Mouse (Mus musculus) kidney, postnatal 0 days (tissue): ENCODE measurements around the gene Smim24. TPM values are rescaled to one million over a fixed set of nuclear protein-coding genes. Genes with fewer than 3 reads are reported as not detected.

Source experiments
- ATAC-seq: fragments of 200-750 bp; cut with Nextera tagmentation; replicated peaks from 2 replicates; pipeline ENCODE4 v1.8.0; 2017; ENCODE audit warnings: low read depth, moderate number of reproducible peaks, moderate TSS enrichment, moderate library complexity; ENCODE audit not compliant: low FRiP score
- DNase-seq: peaks from one replicate; pipeline ENCODE4 v3.0.0-alpha.2; 2016; ENCODE audit warnings: low spot score
- H3K27ac ChIP-seq: fragments of 300-500 bp; sonication (generic); 2 replicates; pipeline ENCODE4 v1.5.1; 2014; ENCODE audit warnings: mild to moderate bottlenecking
- H3K27me3 ChIP-seq: fragments of 300-500 bp; sonication (generic); 2 replicates; pipeline ENCODE4 v1.6.1; 2014; ENCODE audit warnings: low read length, mixed read lengths; ENCODE audit not compliant: insufficient read depth
- H3K36me3 ChIP-seq: fragments of 300-500 bp; sonication (generic); 2 replicates; pipeline ENCODE4 v1.6.1; 2014; ENCODE audit warnings: low read length, mixed read lengths; ENCODE audit not compliant: insufficient read depth
- H3K4me1 ChIP-seq: fragments of 300-500 bp; sonication (generic); replicated peaks from 2 replicates; pipeline ENCODE4 v1.6.1; 2014; ENCODE audit warnings: antibody characterized with exemption, low read length, mixed read lengths; ENCODE audit not compliant: insufficient read depth
- H3K4me2 ChIP-seq: fragments of 300-500 bp; sonication (generic); 2 replicates; pipeline ENCODE4 v1.6.1; 2014; ENCODE audit warnings: mild to moderate bottlenecking, low read length, moderate library complexity, mixed read lengths
- H3K4me3 ChIP-seq: fragments of 300-500 bp; sonication (generic); replicated peaks from 2 replicates; pipeline ENCODE4 v1.5.1; 2014; ENCODE audit warnings: low read depth, low read length
- H3K9ac ChIP-seq: fragments of 300-500 bp; sonication (generic); 2 replicates; pipeline ENCODE4 v1.6.1; 2014; ENCODE audit warnings: low read depth, low read length
- H3K9me3 ChIP-seq: fragments of 300-500 bp; sonication (generic); replicated peaks from 2 replicates; pipeline ENCODE4 v1.6.1; 2016; ENCODE audit warnings: low read length, inconsistent platforms, mixed read lengths
- CTCF ChIP-seq: IDR thresholded peaks from 2 replicates; pipeline ENCODE4 v1.5.1; 2016; ENCODE audit warnings: antibody characterized with exemption, low read depth, mild to moderate bottlenecking, moderate library complexity
- WGBS: fragments of 180-500 bp; shearing (Covaris S2); extraction: QIAGEN DNeasy Blood & Tissue Kit; methylation state at CpG from one replicate; pipeline ENCODE4 v1.1.7; 2014; 5-methylcytosine and 5-hydroxymethylcytosine counted together
- microRNA-seq: library from miRNA; unstranded; fragments of <30 nt; microRNA quantifications from one replicate; pipeline ENCODE4, GENCODE M21; 2016
- polyA plus RNA-seq: library from polyadenylated mRNA; unstranded; fragments of >200 nt; fragmentation: Nextera tagmentation; extraction: Ambion mirVana; gene quantifications from 2 replicates; pipeline ENCODE4 v1.2.1, GENCODE M21; 2015

Smim24 gene
- polyA plus RNA-seq, 1 experiment from 2014 or later = 62.4 TPM

DNA sequence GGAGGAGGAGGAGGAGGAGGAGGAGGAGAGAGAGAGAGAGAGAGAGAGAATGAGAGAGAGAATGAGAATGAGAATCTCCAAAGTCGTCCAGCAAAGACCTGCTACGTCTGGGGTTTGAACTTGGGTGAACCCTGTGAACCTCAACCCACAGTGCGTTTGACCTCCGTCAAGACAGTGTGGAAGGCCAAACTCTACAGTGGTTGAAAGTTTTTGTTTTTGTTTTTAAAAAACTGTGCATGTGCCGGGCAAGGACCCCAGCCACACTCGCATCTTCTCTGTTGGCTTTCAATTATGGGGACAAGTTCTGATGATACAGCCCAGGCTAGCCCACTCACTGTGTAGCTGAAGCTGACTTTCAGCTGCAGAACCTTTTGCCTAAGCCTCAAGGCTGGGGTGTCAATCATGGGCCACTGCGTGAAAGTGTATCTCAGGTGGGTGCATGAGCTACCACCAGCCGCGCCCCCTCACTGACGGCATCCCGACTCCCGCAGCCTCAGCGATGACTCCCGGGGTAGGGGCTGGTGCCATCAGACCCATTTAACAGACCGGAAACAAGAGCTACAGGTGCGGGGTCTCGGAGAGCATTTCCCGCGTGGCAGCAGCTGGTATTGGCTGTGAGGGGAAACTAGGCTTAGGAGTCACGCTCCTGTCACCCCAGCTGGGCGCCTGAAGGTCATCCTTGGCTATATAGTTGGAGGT lies 39.5 kb downstream of the Smim24 start:
- Histone ChIP-seq H3K27me3 (no peaks in the 10 kb centered on the region), H3K4me1 (peaks cover 16% of the 10 kb centered on the region; the same call in 1 of the 2 replicates), H3K9me3 (no peaks in the 10 kb centered on the region), H3K36me3 (no peaks in the 10 kb centered on the region), H3K27ac (peak overlapping the region; percentile 32; the same call in 1 of the 2 replicates), H3K4me2 (peak overlapping the region; percentile 45), H3K9ac (no peak overlapping the region), H3K4me3 (no peak overlapping the region)
- no peak for DNase-seq
- TF ChIP-seq CTCF = no peak
- ATAC-seq = no peak
- WGBS = 56% methylated on average over 21 of the region's 21 CpGs

DNA sequence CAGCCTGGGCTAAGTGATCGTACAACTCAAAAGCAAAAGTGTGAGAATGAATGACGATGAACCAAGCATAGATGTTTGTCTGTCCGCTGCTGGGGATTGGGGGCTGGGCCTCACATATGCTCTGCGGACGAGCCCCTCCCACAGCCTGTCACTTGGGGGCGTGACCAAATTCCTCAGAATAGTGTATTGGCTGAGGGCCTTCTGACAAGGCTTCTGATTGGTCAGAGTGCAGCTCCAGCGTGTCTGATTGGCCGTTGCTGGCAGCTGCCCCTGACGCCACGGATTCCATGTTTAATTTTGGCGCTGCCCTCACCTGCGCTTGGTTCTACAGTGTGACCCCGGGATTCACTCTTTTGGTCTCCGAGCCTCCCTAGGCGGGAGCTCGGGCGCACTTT lies 40.0 kb downstream of the Smim24 start:
- H3K9me3 ChIP-seq = no peaks in the 10 kb centered on the region
- no peak overlapping the region for H3K4me3 ChIP-seq
- H3K4me1 ChIP-seq = peaks cover 16% of the 10 kb centered on the region; the same call in 1 of the 2 replicates
- no peak for TF ChIP-seq CTCF
- H3K4me2 ChIP-seq = peak overlapping the region; percentile 52
- no peak overlapping the region for H3K9ac ChIP-seq
- no peaks in the 10 kb centered on the region for H3K36me3 ChIP-seq
- WGBS = 2% methylated on average over 17 of the region's 17 CpGs
- peak; percentile 98 for DNase-seq
- ATAC-seq = peak; percentile 84
- peak overlapping the region; percentile 32; the same call in 1 of the 2 replicates for H3K27ac ChIP-seq
- no peaks in the 10 kb centered on the region for H3K27me3 ChIP-seq

DNA sequence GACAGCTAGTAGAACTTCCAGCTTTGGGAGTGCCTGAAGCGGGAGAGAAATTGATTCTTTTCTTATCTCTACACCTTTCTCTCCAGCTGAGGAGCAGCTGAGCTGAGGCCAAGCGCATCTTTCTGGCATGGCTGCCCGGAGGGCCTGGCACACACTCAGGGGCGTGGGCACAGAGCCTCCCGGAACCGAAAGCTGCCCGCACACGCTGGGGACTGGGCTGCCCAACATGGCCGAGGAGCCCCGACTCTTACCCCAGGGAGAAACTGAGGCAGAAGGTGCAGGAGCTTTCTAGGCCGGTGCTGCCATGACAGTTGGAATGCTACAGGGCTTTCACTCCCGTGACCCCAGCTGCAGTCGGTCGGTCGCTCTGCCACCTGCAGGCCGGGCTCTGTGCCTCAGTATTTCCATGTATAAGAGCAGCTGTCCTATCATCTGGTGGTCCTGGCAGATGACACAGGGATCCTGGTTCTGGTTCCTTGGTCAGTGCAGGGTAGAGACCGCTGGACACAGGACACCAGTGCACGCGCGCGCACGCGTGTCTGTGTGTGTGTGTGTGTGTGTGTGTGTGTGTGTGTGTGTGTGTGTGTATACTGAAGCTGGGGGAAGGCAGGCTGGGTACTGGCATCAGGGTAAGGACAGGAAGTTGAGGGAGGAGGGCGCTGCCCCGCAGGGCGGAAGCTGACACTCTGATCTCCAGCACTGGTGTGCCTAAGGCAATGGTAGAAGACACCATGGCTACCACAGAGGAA lies 40.9 kb downstream of the Smim24 start:
- WGBS = 75% methylated on average over 26 of the region's 26 CpGs
- Histone ChIP-seq H3K27me3 (no peaks in the 10 kb centered on the region), H3K9ac (no peak overlapping the region), H3K9me3 (no peaks in the 10 kb centered on the region), H3K4me3 (no peak overlapping the region), H3K4me2 (no peak overlapping the region), H3K4me1 (peaks cover 16% of the 10 kb centered on the region; the same call in 1 of the 2 replicates), H3K36me3 (no peaks in the 10 kb centered on the region), H3K27ac (no peak overlapping the region)
- DNase-seq (no peak), ATAC-seq (no peak)
- TF ChIP-seq CTCF = peak; percentile 53

DNA sequence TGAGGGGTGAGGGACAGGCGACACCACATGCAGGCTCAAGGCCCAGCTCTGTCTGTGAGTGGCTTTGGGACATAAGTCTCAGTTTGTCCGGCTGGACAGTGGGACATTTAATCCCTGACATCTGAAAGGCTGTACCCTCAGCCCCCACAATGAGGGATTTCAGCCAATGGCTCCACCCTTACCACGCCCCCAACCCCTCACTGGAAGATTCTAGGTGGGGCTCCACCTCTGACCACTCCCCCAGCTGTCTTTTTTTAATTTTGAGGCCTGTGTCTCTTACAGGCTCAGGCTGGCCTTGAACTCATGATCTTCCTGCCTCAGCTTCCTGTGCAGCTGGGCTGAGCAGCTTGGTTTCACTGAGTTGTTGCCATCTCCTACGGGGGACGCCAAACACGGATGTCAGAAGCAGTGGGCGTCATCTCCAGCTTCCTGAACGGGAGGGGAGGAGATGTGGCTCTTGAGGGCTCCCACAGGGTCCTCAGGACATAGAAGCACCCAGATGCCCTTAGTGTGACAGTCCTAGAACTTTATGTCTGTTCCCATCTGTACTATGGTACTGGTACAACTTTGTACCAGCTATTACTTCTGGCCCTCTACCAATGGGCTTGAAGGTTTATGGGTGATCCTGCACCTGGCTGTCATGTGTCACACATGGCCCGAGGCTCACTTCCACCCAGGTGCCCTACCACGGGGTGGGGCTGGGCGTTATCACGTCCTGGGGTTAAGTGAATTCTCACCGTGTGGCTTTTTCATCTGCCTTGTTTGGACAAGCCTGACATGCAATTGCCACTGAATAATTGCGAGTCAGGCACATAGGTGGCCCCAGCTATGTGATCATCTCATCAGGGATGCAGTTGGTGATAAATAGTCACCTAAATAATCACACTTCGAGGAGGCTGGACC lies 41.8 kb downstream of the Smim24 start:
- Histone ChIP-seq H3K4me3 (no peak overlapping the region), H3K4me1 (peaks cover 16% of the 10 kb centered on the region; the same call in 1 of the 2 replicates), H3K27ac (no peak overlapping the region), H3K27me3 (no peaks in the 10 kb centered on the region), H3K4me2 (no peak overlapping the region), H3K36me3 (no peaks in the 10 kb centered on the region), H3K9ac (no peak overlapping the region), H3K9me3 (no peaks in the 10 kb centered on the region)
- no peak for DNase-seq
- ATAC-seq = no peak
- 58% methylated on average over 15 of the region's 15 CpGs for WGBS
- TF ChIP-seq CTCF = no peak

DNA sequence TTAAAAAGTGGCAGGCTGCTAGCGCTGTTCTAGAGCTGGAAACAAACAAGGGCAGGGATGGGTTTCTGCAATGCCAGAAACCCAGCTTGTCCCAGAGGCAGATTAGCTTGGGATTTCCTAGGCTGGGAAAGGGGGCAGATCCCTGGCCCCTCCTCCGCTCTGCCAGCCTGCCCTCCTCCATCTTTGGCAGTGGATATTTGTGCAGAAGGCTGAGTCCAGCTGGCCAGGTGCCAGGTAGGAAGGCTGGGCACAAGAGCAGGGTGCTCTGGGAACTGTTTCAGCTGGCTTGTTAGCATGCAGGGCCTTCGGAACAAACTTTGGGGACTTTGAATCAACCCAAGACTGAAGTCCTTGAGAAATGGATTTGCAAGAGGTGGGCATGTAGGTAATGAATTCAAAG lies 42.6 kb downstream of the Smim24 start:
- 76% methylated on average over 3 of the region's 3 CpGs for WGBS
- Histone ChIP-seq H3K4me2 (no peak overlapping the region), H3K9ac (0 out of 2 replicates have a peak overlapping the region, but pooled peaks have one; percentile 18), H3K9me3 (no peaks in the 10 kb centered on the region), H3K36me3 (no peaks in the 10 kb centered on the region), H3K27me3 (no peaks in the 10 kb centered on the region), H3K4me3 (no peak overlapping the region), H3K27ac (no peak overlapping the region), H3K4me1 (peaks cover 16% of the 10 kb centered on the region; the same call in 1 of the 2 replicates)
- DNase-seq = no peak
- no peak for ATAC-seq
- no peak for TF ChIP-seq CTCF

DNA sequence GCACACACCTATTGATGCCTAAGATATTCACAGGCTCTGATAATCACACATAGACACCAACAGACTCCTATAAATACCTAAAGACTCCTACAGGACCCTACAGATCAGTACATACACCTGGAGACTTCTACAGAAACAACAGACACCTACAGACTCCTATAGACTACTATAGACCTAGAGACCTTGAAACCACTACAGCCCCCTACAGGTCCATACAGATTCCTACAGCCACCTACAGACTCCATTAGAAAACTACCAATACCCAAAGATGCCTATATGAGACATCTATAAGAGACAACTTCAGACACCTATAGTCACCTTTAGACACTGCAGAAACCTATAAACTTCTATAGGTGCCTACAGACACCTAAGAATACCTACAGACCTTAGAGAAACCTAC lies 48.2 kb downstream of the Smim24 start:
- H3K4me1 ChIP-seq = no peaks in the 10 kb centered on the region
- ATAC-seq (no peak), DNase-seq (peak; percentile 49)
- no peaks in the 10 kb centered on the region for H3K36me3 ChIP-seq
- H3K27me3 ChIP-seq = no peaks in the 10 kb centered on the region
- H3K4me3 ChIP-seq = no peak overlapping the region
- TF ChIP-seq CTCF = peak; percentile 58
- H3K9me3 ChIP-seq = no peaks in the 10 kb centered on the region
- no peak overlapping the region for H3K27ac ChIP-seq
- no peak overlapping the region for H3K4me2 ChIP-seq
- H3K9ac ChIP-seq = no peak overlapping the region

Small RNA genes lying within 50 kb of the gene (microRNA-seq; reads per million reads assigned to microRNA genes)
- gene Mir1191b (2.0 reads per million, percentile 1 among the genes with 10 or more reads in this experiment), gene Mir6913 (not detected)

Other genes starting within 250 kb of the Smim24 start
- 28.4 and 32.0 TPM in 2 replicates for gene Pias4, start 225.1 kb upstream of the Smim24 start, polyA plus RNA-seq
- 560 and 590 TPM in 2 replicates for gene Eef2, start 216.4 kb upstream of the Smim24 start, polyA plus RNA-seq
- gene Dapk3, start 210.0 kb upstream of the Smim24 start, polyA plus RNA-seq = 42.8 and 43.3 TPM in 2 replicates
- gene 4930442H23Rik, start 209.2 kb upstream of the Smim24 start, polyA plus RNA-seq = not detected in 2 replicates
- not detected in 2 replicates for gene Nmrk2, start 191.0 kb upstream of the Smim24 start, polyA plus RNA-seq
- gene Atcay, start 162.2 kb upstream of the Smim24 start, polyA plus RNA-seq = 0.32 TPM in 1 of 2 replicates, not detected in the other
- 3.1 and 4.6 TPM in 2 replicates for gene Zfr2, start 159.9 kb upstream of the Smim24 start, polyA plus RNA-seq
- gene Matk, start 140.1 kb upstream of the Smim24 start, polyA plus RNA-seq = 3.9 and 5.5 TPM in 2 replicates
- gene Mrpl54, start 126.1 kb upstream of the Smim24 start, polyA plus RNA-seq = 259 and 283 TPM in 2 replicates
- gene Apba3, start 126.1 kb upstream of the Smim24 start, polyA plus RNA-seq = 55.7 and 60.5 TPM in 2 replicates
- 19.0 and 19.1 TPM in 2 replicates for gene Tjp3, start 101.5 kb upstream of the Smim24 start, polyA plus RNA-seq
- gene Pip5k1c, start 100.1 kb upstream of the Smim24 start, polyA plus RNA-seq = 37.8 and 39.3 TPM in 2 replicates
- gene Cactin, start 71.9 kb upstream of the Smim24 start, polyA plus RNA-seq = 24.5 and 26.4 TPM in 2 replicates
- 16.1 and 17.5 TPM in 2 replicates for gene Tbxa2r, start 64.3 kb upstream of the Smim24 start, polyA plus RNA-seq
- 0.07 and 0.13 TPM in 2 replicates for gene Gipc3, start 49.8 kb upstream of the Smim24 start, polyA plus RNA-seq
- gene Hmg20b, start 42.6 kb upstream of the Smim24 start, polyA plus RNA-seq = 92.4 and 99.0 TPM in 2 replicates
- 11.3 and 11.6 TPM in 2 replicates for gene Mfsd12, start 35.6 kb upstream of the Smim24 start, polyA plus RNA-seq
- gene 4930404N11Rik, start 27.2 kb upstream of the Smim24 start, polyA plus RNA-seq = 0.45 and 0.59 TPM in 2 replicates
- gene Fzr1, start 14.5 kb upstream of the Smim24 start, polyA plus RNA-seq = 67.5 and 70.6 TPM in 2 replicates
- gene Dohh, start 8.6 kb upstream of the Smim24 start, polyA plus RNA-seq = 74.3 and 80.6 TPM in 2 replicates
- gene Gm48551, start 8.6 kb upstream of the Smim24 start, polyA plus RNA-seq = 1.9 and 2.1 TPM in 2 replicates
- gene Gm48552, start 4.0 kb upstream of the Smim24 start, polyA plus RNA-seq = 0.82 and 1.9 TPM in 2 replicates
- gene Nfic, start 62.6 kb downstream of the Smim24 start, polyA plus RNA-seq = 62.3 and 72.5 TPM in 2 replicates
- 0.30 and 0.47 TPM in 2 replicates for gene Celf5, start 89.7 kb downstream of the Smim24 start, polyA plus RNA-seq
- gene Ncln, start 103.3 kb downstream of the Smim24 start, polyA plus RNA-seq = 56.1 and 63.3 TPM in 2 replicates
- gene S1pr4, start 107.1 kb downstream of the Smim24 start, polyA plus RNA-seq = 1.7 and 1.8 TPM in 2 replicates
- 0.80 and 0.92 TPM in 2 replicates for gene Gna15, start 131.2 kb downstream of the Smim24 start, polyA plus RNA-seq
- gene Gna11, start 152.1 kb downstream of the Smim24 start, polyA plus RNA-seq = 69.5 and 72.3 TPM in 2 replicates
- 566 and 582 TPM in 2 replicates for gene Aes, start 166.4 kb downstream of the Smim24 start, polyA plus RNA-seq
- 29.2 and 30.8 TPM in 2 replicates for gene Tle2, start 181.5 kb downstream of the Smim24 start, polyA plus RNA-seq
- gene Tle6, start 208.0 kb downstream of the Smim24 start, polyA plus RNA-seq = 7.3 and 9.4 TPM in 2 replicates
- 0.33 and 0.37 TPM in 2 replicates for gene BC025920, start 213.2 kb downstream of the Smim24 start, polyA plus RNA-seq
- gene Sirt6, start 234.7 kb downstream of the Smim24 start, polyA plus RNA-seq = 27.0 and 27.5 TPM in 2 replicates
- 10.2 and 10.7 TPM in 2 replicates for gene Ankrd24, start 235.5 kb downstream of the Smim24 start, polyA plus RNA-seq